Mouse (Mus musculus): Measurements from ENCODE around the gene Gm21972.

Gm21972 gene

DNA sequence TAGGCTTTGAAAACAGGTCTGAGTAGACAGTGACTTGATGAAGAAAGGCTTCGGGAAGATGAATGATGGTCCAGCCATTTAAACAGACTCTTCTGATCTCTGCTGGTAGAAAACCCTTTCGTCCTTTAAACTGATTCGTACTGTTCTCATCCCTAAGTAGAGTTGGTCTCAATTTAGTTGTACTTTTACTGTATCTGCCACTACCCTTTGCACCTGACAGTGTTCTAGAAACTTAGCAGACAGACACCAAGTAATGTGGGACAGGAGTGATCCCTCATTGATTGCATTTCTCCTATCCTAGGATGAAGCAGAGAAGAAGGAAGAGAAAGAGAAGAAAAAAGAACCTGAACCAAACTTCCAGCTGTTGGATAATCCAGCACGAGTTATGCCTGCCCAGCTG lies at the start of gene Gm21972:
Gm21972 (plus strand) TSS at position 301 of the 400 bp plus-strand sequence.
- DNase-seq (ENCODE audit: low read depth), result no peak

DNA sequence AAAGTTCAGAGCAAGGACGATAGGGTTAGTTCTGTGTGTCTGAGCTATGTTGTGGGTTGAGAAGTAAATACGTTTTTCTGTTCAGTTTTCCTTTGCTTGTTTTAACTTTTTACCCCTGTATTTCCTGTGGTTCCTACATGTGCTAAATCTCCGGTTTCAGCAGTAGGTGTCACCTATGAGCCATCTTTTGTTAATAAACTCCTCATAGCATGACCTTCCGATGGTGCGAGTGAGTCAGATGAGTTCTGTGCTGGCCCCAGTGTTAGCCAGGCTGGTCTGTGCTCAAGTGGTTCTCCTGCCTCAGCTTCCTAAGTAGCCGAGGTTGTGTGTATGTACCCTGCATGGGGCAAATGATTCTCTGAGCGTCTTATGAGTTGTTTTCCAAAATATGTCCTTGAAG lies 39.0 kb upstream of the Gm21972 start:
- DNase-seq (ENCODE audit: low read depth), result peak; percentile 50

DNA sequence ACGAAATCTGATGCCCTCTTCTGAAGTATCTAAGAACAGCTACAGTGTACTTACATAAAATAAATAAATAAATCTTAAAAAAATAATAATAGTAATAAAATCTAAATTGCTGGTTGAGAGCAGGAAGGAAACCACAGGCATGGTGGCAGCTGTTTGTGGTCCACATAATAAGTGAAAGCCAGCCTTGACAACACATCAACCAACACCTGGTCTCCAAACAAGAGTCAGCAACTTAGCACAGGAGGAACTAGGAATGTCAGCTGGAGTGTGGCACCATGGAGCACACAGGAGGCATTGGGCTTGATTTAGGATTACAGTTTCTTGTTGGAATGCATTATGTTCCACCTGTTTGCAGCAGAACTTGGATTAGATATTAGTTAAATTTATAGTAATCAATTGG lies 28.4 kb upstream of the Gm21972 start:
- no peak for DNase-seq (ENCODE audit: low read depth)

DNA sequence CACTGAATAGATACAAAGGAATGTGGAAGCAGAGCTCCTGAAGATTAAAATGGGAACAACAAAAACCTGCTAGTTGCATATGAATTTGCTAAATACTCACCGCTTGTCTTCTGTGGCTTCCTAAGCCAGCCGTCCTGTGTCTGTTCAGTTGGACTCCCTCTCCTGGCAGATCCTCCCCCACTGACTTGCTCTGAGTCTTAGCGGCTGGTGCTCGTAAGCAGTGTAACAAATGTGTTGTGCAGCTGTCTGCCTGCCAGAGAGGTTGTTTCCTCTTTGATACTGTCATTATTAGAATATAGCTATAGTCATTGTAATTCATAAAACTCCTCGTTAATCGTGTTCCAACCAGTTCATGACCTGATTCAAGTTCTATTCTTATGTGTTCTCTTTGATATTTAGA lies 21.7 kb upstream of the Gm21972 start, which contains the start of gene Htr2b:
Htr2b (minus strand) TSS at position 192 of the 400 bp plus-strand sequence.
- peak; percentile 17 for DNase-seq (ENCODE audit: low read depth)

DNA sequence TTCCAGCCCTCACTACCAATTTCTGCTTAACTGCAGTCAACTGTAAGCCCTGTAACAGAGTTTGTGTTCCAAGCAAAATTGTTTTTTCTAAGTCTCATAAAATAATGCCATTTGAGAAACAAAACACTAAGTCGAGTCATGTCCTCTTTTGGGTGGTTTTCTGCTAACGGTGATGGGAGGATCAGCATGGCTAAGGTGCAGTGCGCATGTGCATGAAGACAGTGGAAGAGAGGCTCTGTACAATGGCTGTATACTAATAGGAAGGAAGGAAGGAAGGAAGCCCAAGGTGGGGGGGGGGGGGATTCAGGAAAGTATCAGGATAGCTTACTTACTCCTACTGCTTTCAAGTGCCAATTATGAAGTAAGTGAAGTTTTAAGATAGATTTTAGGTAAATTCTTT lies 19.3 kb upstream of the Gm21972 start:
- DNase-seq (ENCODE audit: low read depth), result no peak

DNA sequence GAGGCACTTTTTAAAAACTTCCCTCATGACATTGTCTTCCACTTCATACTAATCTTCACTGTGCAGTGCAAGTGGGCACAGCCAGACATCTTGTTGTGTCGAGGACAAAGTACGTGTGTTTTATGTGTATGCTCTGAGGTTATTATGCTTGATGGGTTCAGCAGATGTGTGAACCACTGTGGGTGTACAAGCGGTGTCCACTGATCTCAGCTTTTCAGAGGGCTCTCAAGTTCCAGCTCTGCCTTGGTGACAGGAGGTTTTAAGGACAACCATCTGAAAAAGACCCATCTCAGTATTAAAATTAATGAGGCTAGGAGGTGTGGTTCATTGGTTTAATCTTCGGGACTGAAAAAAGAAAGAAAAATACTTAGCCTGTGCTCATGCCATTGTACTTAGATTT lies 13.9 kb upstream of the Gm21972 start:
- DNase-seq (ENCODE audit: low read depth), result no peak

DNA sequence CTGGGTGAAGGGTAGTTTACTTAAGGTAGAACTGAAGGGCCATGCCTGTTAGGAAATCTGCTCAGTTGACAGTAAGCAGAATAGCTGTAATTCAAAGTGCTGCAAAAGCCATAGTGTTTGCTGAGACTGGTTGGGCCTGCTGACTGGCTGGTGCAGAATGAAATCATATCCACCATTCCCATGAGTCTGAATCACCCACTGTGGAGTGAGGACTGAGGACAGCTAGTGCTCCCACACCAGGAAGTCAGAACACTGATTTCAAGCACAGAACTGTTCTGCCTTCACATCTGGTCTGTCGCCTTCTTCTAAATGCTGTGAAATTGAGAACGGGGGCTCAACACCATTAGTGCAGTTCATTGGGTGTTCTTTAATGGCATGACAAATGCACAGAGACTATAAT lies 7.4 kb upstream of the Gm21972 start:
- no peak for DNase-seq (ENCODE audit: low read depth)

DNA sequence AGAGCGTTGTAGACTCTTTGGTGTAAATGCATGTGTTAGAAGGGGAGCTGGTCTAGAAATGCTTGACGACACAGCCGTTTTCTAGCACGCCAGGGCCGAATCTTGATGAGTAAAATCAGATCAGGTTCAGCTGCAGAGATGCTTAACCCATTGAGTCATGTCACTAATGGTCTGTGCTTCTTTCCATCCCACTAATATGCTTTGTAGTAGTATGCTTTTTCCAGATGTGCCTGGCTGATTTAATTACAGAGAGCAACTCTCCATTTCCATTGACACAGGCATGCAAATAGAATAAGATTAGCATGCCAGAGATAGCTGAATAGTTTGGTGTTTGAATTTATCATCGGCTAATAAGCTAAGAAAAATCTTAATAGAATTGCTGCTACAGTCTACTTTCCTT lies 1.9 kb downstream of the Gm21972 start:
- DNase-seq (ENCODE audit: low read depth), result no peak

DNA sequence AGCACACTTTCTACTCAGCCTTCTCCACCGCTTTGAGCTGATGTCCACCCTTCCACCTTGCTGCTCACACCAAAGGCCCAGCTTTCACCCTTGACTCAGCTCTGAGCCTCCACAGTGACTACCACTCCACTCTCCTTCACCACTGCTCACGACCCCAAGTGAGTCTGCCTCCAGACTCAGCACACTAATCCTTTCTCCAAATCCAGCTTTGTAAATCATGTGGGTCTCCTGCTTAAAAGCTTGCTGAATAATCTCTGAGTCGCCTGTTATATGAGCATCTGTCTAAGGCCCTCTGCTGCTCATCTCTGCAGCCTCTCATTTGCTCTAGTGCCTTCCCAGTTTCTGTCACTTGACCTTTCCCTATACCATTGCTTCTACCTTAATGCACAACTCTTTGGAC lies 7.6 kb downstream of the Gm21972 start:
- DNase-seq (ENCODE audit: low read depth), result no peak

DNA sequence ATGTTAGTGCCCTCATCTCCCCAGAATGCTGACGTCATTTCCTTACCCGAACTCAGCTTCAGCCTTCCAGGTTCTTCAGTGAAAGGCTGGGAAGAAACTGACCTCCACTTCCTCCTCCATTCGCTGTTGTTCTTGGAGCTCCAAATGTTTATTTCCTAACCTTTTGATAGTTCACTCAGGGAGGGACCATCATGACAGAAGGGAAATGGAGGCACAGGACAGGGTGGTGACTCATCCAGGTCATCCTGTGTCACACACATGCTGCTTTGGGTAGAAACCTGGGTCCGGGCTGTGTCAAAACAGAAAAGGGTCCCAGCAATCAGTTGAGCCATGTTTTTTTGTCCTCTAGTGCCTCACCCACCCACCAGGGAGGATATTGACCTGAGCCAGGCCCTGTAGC lies 9.7 kb downstream of the Gm21972 start:
- DNase-seq (ENCODE audit: low read depth), result no peak

DNA sequence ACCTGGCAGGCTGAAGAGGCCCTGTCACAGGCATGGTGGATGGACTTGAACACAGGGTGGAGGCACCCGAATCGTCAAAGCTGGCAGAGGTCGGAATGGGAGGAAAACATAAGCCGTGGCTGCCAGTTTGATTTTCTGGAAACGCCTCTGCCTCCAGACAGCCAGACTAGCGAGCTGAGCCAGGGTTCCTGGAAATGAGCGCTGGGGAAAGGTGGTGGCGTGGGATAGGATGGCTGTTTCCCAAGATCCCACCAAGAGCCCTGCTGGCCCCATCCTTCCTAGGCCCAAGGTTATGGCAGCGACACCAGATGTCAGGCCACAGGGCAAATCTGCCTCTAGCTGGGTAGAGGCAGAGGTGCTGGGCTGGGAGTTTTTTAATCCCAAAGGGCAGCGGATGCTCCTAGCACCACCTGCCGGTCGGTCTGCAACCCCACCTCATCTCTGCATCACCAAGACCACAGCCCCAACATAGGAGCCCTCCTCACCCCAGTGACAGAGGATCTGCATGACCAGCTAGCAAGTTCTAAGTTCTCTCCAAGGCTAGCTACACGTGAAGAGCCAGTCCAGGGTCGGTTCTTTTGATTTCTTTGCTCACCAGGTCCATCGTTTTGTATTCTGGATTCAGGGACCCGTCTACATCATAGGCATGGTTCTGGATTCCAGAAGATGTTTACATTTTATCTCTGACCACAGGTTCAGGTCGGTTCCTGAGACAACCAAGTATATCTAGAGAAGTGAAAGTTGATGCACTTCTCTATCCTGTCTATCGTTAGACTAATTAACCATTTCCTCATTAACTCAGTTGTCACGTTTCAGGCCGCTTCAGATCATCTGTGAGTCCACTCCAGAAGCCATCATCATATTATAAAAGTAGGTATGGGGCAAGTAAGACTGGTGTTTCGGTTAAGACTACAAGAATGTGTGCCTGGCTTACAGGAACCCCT lies 10.8 kb downstream of the Gm21972 start:
- no peak for DNase-seq (ENCODE audit: low read depth)

DNA sequence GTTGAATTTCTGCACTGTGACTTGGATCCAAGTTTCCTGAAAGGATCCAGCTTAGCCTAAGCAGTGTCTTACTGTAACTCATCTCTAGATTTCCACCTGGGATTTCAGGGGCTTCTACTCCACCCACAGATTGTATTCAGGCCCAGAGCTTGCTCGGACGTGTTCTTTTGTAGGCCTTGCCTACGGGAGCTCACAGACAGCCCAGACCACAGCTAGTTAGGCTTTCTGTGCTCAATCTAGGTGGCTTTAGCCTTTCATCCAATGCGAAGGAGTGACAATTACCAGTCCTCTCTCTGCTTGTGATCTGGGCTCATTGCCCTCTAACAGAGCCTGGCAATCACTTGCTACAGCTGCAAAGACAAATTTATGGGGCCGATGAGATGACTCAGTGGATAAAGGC lies 12.9 kb downstream of the Gm21972 start:
- no peak for DNase-seq (ENCODE audit: low read depth)

DNA sequence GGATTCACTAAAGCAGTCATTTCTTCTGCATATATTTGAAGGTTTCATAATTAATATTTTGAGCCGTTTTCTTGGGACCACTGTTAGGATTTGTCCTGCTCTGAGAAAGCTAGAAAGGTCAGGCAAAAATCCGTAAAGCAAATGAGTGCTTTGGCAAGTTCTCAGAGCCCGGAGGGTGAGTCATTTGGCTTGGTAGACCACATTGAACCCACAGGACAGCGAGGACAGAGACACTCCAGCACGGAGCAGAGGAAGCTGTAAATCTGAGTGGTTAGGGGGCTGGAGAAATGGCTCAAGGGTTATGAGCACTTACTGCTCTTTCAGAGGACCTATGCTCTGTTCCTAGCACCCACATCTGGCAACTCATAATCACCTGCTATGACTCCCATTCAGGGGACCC lies 14.1 kb downstream of the Gm21972 start:
- peak; percentile 90 for DNase-seq (ENCODE audit: low read depth)

DNA sequence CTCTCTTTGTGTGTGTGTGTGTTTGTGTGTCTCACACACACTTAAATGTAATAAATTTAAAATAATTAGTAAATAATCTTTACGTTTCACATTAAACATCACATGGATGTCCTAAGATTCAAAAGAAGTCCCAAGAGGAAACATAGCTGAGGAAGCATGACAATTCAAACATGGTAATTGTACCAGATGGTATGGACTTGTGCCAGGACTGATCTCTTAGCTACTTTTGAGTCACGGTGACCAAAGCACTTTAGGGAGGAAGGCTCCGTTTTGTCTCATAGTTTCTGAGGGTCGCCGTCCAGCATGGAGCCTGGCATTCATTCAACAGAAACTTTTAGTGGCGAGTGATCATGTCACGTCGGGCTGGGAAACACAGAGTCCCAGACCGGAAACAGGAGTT lies 14.7 kb downstream of the Gm21972 start:
- peak; percentile 46 for DNase-seq (ENCODE audit: low read depth)

DNA sequence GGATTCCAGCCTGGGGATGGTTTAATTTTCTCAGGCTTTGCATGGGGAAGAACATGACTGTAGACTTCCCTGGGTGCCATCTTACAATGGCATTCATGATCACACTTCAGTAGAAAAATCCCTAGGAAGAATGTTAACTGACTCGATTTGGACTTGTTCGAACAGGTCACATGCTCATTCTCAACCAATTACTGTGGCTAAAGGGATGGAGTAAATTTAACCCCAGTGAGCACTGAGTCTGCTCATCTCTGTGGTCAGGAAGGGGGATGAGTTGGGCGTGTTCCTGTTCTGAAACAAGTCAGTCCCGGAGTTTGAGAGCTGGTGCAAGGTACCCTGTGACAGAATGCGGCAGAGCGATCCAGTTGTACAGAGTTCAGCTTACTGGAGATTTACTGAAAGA lies 17.5 kb downstream of the Gm21972 start:
- peak; percentile 54 for DNase-seq (ENCODE audit: low read depth)

DNA sequence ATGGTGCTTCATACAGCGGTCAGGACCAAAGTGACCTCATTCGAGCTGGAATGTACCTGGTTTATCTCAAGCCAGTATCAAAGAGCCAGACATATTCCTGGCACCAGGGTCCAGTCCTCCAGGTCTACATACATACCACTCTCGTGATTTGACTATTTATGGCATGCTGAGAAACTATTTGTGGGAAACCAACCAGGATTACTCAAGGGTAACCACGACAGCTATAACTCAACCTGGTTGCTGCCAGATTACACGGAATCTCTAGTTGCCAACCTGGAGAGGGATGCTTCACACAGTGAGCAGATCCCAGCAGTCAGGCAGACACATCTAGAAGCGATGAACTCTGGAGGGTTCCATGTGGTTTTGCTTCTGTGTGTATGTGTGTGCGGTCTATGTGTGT lies 17.9 kb downstream of the Gm21972 start:
- DNase-seq (ENCODE audit: low read depth), result no peak

DNA sequence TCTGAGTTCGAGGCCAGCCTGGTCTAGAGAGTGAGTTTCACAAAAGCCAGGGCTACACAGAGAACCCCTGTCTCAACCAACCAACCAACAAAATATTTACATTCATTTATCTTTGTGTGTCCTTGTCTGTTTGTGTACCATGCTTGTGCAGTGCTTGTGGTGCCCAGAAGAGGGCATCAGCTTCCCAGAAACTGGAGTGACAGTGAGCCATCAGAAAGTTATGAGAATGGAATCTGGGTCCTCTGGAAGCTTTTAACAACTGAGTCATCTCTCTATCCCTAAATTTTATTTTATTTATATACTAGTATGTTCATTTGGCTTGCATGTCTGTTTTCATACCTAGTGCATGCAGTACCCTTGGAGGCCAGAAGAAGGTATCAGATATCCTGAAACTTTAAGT lies 19.2 kb downstream of the Gm21972 start:
- peak; percentile 57 for DNase-seq (ENCODE audit: low read depth)

DNA sequence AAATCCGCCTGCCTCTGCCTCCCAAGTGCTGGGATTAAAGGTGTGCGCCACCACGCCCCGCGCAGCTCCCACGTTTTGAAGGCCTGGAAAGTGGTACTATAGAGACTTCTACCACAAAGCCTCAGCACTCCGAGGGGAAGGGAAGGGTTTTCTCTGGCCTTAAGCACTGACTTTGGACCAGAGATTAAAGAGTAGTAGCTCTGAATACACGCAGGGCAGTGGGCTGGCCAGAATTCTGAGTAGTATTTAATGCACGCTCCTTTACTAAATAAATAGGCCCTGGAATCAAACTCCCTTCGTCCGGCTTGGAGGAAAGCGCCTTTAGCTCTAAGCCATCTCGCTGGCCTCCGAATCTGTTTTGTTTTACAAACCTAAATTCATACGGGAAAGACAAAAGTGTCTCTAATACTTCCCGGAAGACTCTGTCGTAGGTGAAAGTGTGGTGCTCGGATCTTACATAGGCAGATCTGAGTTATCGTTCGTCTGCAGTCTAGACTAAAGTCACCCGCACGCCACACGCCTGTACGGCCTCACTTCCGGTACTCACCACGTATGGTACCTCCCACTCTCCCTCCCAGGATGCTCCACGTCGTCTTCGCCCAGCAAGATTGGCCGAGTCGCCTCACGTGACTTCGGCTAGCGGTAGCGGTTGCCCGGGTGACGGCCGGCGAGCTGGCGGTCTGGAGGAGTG lies 20.8 kb downstream of the Gm21972 start, which contains the start of gene Armc9:
Armc9 (plus strand) TSS at position 648 of the 691 bp plus-strand sequence.
- peak; percentile 98 for DNase-seq (ENCODE audit: low read depth)

DNA sequence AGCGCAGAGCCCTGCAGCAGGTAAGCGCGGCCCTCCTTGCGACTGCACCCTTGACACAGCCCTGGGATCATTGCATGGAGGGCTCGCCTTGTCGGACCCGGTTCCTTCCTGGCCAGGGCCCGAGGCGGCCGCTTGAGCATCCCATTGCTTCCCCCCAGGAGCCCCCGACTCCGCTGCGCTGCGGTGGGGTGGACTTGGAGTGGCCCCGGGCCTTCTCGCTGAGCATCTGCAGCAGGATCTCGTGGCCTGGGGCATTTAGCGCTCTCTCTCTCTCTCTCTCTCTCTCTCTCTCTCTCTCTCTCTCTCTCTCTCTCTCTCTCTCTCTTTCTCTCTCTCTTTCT lies 21.4 kb downstream of the Gm21972 start:
- no peak for DNase-seq (ENCODE audit: low read depth)

DNA sequence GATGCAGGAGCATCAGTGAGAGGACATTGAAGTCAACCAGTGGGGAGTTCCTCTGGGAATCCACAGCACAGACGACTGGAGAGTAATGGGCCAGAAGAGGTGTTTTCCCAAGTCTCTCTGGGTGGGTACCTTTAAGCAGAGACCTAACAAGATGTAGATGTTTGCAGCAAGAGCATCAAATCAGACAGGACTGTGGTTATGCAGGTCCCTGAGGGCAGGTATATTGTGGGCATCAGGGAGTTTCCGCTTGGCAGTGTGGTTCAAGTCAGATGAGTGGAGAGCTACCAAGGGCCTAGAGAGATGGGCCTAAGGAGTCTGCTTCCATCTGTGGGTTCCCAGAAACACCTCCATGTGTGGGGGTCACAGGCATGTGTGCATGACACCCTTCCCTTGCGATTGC lies 22.6 kb downstream of the Gm21972 start:
- DNase-seq (ENCODE audit: low read depth), result no peak

DNA sequence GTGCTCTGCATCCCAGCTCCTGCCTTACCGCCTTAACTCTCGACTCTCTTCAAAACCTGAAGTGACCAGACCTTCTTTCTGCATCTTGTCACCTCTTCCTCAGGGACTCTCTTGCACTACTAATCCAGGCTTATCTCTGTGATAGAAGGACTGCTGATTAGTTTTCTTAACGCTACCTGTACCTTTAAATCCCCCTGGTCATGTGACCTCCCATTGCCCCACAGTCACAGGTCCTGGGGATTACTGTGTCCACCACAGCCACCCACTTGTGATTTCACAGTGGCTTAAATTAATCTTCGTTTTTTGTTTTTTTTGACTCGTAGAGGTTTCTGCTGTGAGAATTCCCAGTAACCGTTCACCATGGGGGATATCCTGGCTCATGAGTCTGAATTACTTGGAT lies 23.2 kb downstream of the Gm21972 start:
- DNase-seq (ENCODE audit: low read depth), result no peak

DNA sequence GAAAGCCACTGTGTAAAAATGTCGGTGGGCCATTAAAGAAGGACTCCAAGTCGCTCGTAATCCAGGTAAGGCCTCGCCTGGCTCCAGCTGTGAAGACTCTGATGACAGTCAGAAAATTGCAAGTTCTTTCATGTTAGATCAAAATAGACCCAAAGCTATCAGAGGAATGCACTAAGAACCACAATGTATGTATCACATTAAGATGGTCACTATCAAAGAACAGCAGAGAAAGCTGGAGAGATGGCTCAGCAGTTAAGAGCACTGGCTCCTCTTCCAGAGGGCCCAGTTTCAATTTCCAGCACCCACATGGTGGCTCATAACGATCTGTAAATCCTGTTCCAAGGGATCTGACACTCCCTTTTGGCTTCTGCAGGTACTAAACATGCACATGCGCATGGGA lies 26.6 kb downstream of the Gm21972 start:
- no peak for DNase-seq (ENCODE audit: low read depth)

DNA sequence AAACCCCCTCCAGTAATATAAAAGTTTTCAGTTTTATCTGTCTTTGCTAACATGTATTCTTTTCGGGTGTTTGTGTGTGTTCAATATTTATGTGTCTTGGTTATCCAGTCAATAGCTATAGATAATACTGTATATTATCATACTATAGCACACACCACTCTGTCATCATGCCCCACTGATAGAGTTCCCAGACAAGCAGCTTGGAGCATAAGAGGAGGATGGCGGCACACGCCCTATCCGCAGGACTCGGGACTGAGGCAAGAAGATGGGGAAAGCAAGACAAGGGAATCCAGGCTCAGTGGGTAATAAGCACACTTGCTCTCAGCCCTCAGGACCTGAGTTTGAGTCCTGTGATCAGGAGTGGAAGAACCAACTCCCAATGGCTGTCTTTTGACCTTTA lies 27.0 kb downstream of the Gm21972 start:
- no peak for DNase-seq (ENCODE audit: low read depth)

All from 416B (cell line).